Mouse (Mus musculus) hindbrain, embryonic 16.5 days (tissue): ENCODE measurements around the gene Ghr. TPM values are rescaled to one million over a fixed set of nuclear protein-coding genes. Genes with fewer than 3 reads are reported as not detected.
A peak's percentile ranks its signal among the peaks of the same experiment; 100 is the strongest.

Experiments
- ATAC-seq: fragments of 200-750 bp; cut with Nextera tagmentation; 2 replicates; pipeline ENCODE4 v1.8.0; 2017; ENCODE audit warnings: moderate TSS enrichment, moderate library complexity
- H3K27ac ChIP-seq: fragments of 300-500 bp; sonication (generic); 2 replicates; pipeline ENCODE4 v1.5.1; 2014; ENCODE audit warnings: low read depth, mild to moderate bottlenecking, control low read depth, low read length, moderate library complexity
- H3K27me3 ChIP-seq: fragments of 300-500 bp; sonication (generic); replicated peaks from 2 replicates; pipeline ENCODE4 v1.6.1; 2014; ENCODE audit warnings: low read length; ENCODE audit not compliant: control insufficient read depth, insufficient read depth
- H3K36me3 ChIP-seq: fragments of 300-500 bp; sonication (generic); 2 replicates; pipeline ENCODE4 v1.6.1; 2014; ENCODE audit warnings: mild to moderate bottlenecking, low read length, moderate library complexity, mixed read lengths; ENCODE audit not compliant: control insufficient read depth, insufficient read depth
- H3K4me1 ChIP-seq: fragments of 300-500 bp; sonication (generic); 2 replicates; pipeline ENCODE4 v1.6.1; 2014; ENCODE audit warnings: low read depth, low read length; ENCODE audit not compliant: control insufficient read depth, insufficient read depth
- H3K4me2 ChIP-seq: fragments of 300-500 bp; sonication (generic); 2 replicates; pipeline ENCODE4 v1.6.1; 2014; ENCODE audit warnings: mild to moderate bottlenecking, low read length, control low read depth, moderate library complexity
- H3K4me3 ChIP-seq: fragments of 300-500 bp; sonication (generic); 2 replicates; pipeline ENCODE4 v1.5.1; 2014; ENCODE audit warnings: mild to moderate bottlenecking, low read length, control low read depth, moderate library complexity
- H3K9ac ChIP-seq: fragments of 300-500 bp; sonication (generic); 2 replicates; pipeline ENCODE4 v1.6.1; 2014; ENCODE audit warnings: low read depth, mild to moderate bottlenecking, control low read depth, low read length, moderate library complexity
- H3K9me3 ChIP-seq: fragments of 300-500 bp; sonication (generic); 2 replicates; pipeline ENCODE4 v1.6.1; 2014; ENCODE audit warnings: mild to moderate bottlenecking, low read length, moderate library complexity; ENCODE audit not compliant: control insufficient read depth
- WGBS: fragments of 180-500 bp; shearing (Covaris S2); extraction: QIAGEN DNeasy Blood & Tissue Kit; methylation state at CpG from one replicate; pipeline ENCODE4 v1.1.7; 2014; 5-methylcytosine and 5-hydroxymethylcytosine counted together
- polyA plus RNA-seq: library from polyadenylated mRNA; unstranded; fragments of >200 nt; fragmentation: Nextera tagmentation; extraction: Ambion mirVana; gene quantifications from 2 replicates; pipeline ENCODE4 v1.2.1, GENCODE M21; 2015

Ghr gene
- polyA plus RNA-seq, result 10.0 and 10.9 TPM in 2 replicates

- H3K9ac ChIP-seq, result peak within 1 kb of the TSS; percentile 92
- H3K27ac ChIP-seq, result peak within 1 kb of the TSS; percentile 93
- H3K36me3 ChIP-seq, result no peaks in the 10 kb centered on the region
- peaks cover 9% of the 10 kb centered on the region; the same call in 1 of the 2 replicates for H3K4me1 ChIP-seq
- H3K4me3 ChIP-seq, result peak within 1 kb of the TSS; percentile 87
- H3K4me2 ChIP-seq, result peak within 1 kb of the TSS; percentile 87
- under 1% methylated on average over 50 of the region's 52 CpGs for WGBS
- ATAC-seq, result peak; percentile 96
- no peaks in the 10 kb centered on the region for H3K9me3 ChIP-seq
- no peaks in the 10 kb centered on the region for H3K27me3 ChIP-seq
These were observed at the start of gene Ghr for GRCm38 (mm10) chr15:3582807-3583636. Gene Ghr, minus strand, starts transcription at chr15:3583492.

GRCm38 (mm10) chr15:3622746-3623145, 39.5 kb upstream of the Ghr start:
- Histone ChIP-seq H3K27me3 (no peaks in the 10 kb centered on the region), H3K27ac (no peak overlapping the region), H3K4me3 (no peak overlapping the region)

GRCm38 (mm10) chr15:3620368-3620767, 37.1 kb upstream of the Ghr start:
- no peak for ATAC-seq

More at GRCm38 (mm10) chr15:3622746-3623145, 39.5 kb upstream of the Ghr start:
- no peak overlapping the region for H3K4me2 ChIP-seq
- H3K9ac ChIP-seq, result no peak overlapping the region
- H3K36me3 ChIP-seq, result no peaks in the 10 kb centered on the region
- H3K9me3 ChIP-seq, result no peaks in the 10 kb centered on the region
- ATAC-seq, result no peak
- no peaks in the 10 kb centered on the region for H3K4me1 ChIP-seq

GRCm38 (mm10) chr15:3618311-3618710, 35.0 kb upstream of the Ghr start:
- Histone ChIP-seq H3K27me3 (no peaks in the 10 kb centered on the region), H3K4me3 (no peak overlapping the region), H3K27ac (no peak overlapping the region), H3K9ac (no peak overlapping the region), H3K9me3 (no peaks in the 10 kb centered on the region), H3K36me3 (no peaks in the 10 kb centered on the region), H3K4me2 (no peak overlapping the region), H3K4me1 (no peaks in the 10 kb centered on the region)
- no peak for ATAC-seq
- whole genome bisulfite sequencing, result 94% methylated on average over 3 of the region's 3 CpGs

More at GRCm38 (mm10) chr15:3620368-3620767, 37.1 kb upstream of the Ghr start:
- H3K27ac ChIP-seq, result no peak overlapping the region
- H3K36me3 ChIP-seq, result no peaks in the 10 kb centered on the region
- H3K4me1 ChIP-seq, result no peaks in the 10 kb centered on the region
- H3K4me2 ChIP-seq, result no peak overlapping the region
- no peak overlapping the region for H3K4me3 ChIP-seq
- no peak overlapping the region for H3K9ac ChIP-seq
- no peaks in the 10 kb centered on the region for H3K27me3 ChIP-seq
- WGBS, result 92% methylated on average over 3 of the region's 3 CpGs
- no peaks in the 10 kb centered on the region for H3K9me3 ChIP-seq

- no peak overlapping the region for H3K27ac ChIP-seq
- H3K4me1 ChIP-seq, result no peaks in the 10 kb centered on the region
- H3K4me2 ChIP-seq, result no peak overlapping the region
- no peaks in the 10 kb centered on the region for H3K27me3 ChIP-seq
- no peak overlapping the region for H3K9ac ChIP-seq
- no peak overlapping the region for H3K4me3 ChIP-seq
- no peak for ATAC-seq
- H3K9me3 ChIP-seq, result no peaks in the 10 kb centered on the region
- H3K36me3 ChIP-seq, result no peaks in the 10 kb centered on the region
These were observed 28.7 kb upstream of the Ghr start for GRCm38 (mm10) chr15:3611961-3612360.

- H3K9me3 ChIP-seq, result no peaks in the 10 kb centered on the region
- no peak overlapping the region for H3K4me2 ChIP-seq
- H3K27me3 ChIP-seq, result no peaks in the 10 kb centered on the region
- H3K36me3 ChIP-seq, result no peaks in the 10 kb centered on the region
- no peaks in the 10 kb centered on the region for H3K4me1 ChIP-seq
- H3K27ac ChIP-seq, result no peak overlapping the region
- WGBS, result 88% methylated on average over 3 of the region's 3 CpGs
- ATAC-seq, result no peak
- no peak overlapping the region for H3K9ac ChIP-seq
- no peak overlapping the region for H3K4me3 ChIP-seq
These were observed 24.7 kb upstream of the Ghr start for GRCm38 (mm10) chr15:3607951-3608350.

- H3K4me1 ChIP-seq, result no peaks in the 10 kb centered on the region
- WGBS, result 94% methylated on average over 2 of the region's 2 CpGs
- H3K4me3 ChIP-seq, result no peak overlapping the region
These were observed 18.8 kb upstream of the Ghr start for GRCm38 (mm10) chr15:3602098-3602486.

GRCm38 (mm10) chr15:3601422-3602097, 18.3 kb upstream of the Ghr start:
- H3K36me3 ChIP-seq, result no peaks in the 10 kb centered on the region
- H3K27me3 ChIP-seq, result no peaks in the 10 kb centered on the region
- WGBS, result 76% methylated on average over 4 of the region's 4 CpGs
- no peaks in the 10 kb centered on the region for H3K9me3 ChIP-seq
- no peak overlapping the region for H3K4me2 ChIP-seq
- no peak overlapping the region for H3K27ac ChIP-seq
- H3K9ac ChIP-seq, result no peak overlapping the region
- no peak for ATAC-seq
- H3K4me3 ChIP-seq, result no peak overlapping the region
- no peaks in the 10 kb centered on the region for H3K4me1 ChIP-seq

More at GRCm38 (mm10) chr15:3602098-3602486, 18.8 kb upstream of the Ghr start:
- no peak for ATAC-seq
- H3K9ac ChIP-seq, result no peak overlapping the region
- no peaks in the 10 kb centered on the region for H3K36me3 ChIP-seq
- no peak overlapping the region for H3K4me2 ChIP-seq
- no peaks in the 10 kb centered on the region for H3K27me3 ChIP-seq
- H3K27ac ChIP-seq, result no peak overlapping the region
- H3K9me3 ChIP-seq, result no peaks in the 10 kb centered on the region

GRCm38 (mm10) chr15:3587879-3588278, 4.6 kb upstream of the Ghr start:
- Histone ChIP-seq H3K27me3 (no peaks in the 10 kb centered on the region), H3K4me3 (no peak overlapping the region), H3K9me3 (no peaks in the 10 kb centered on the region), H3K9ac (no peak overlapping the region), H3K4me2 (no peak overlapping the region), H3K36me3 (no peaks in the 10 kb centered on the region), H3K4me1 (no peaks in the 10 kb centered on the region), H3K27ac (no peak overlapping the region)
- 45% methylated on average over 2 of the region's 2 CpGs for WGBS
- no peak for ATAC-seq
